Mouse (Mus musculus) duodenum, adult 2 months (tissue): ENCODE measurements around the gene Myo1a. TPM values are rescaled to one million over a fixed set of nuclear protein-coding genes. Genes with fewer than 3 reads are reported as not detected.

ENCODE experiments used
- polyA plus RNA-seq: library from polyadenylated mRNA; depleted of rRNA; stranded (reverse); fragments of >200 nt; gene quantifications from 2 replicates; pipeline ENCODE4 v1.2.3, GENCODE M21; 2012; ENCODE audit warnings: low replicate concordance; rRNA removed

Myo1a gene
- polyA plus RNA-seq, result 179 and 405 TPM in 2 replicates

DNA sequence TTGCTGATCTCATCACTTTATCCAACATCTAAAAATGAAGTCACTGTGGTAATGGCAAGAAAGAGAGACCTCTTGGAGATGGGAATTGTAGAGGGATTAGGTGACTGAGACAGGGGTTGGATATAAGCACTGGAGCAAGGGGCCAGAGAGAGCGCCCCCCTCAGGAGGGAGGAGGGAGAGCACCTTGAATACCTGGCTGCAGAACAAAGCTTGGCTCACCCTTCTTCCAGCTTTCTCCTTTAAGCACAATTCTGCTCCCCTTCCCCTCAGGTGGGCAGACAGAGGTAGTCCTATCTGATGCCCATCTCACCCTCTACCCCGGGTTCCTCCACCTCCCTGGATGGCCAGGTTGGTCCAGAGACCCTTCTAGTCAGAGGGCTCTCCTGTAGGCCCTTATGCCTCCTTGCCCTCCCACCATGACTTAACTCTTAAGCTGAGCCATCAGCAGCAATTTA, at the start of gene Myo1a:
Gene Myo1a (plus strand): TSS at position 405 of the 455 bp plus-strand sequence.

DNA sequence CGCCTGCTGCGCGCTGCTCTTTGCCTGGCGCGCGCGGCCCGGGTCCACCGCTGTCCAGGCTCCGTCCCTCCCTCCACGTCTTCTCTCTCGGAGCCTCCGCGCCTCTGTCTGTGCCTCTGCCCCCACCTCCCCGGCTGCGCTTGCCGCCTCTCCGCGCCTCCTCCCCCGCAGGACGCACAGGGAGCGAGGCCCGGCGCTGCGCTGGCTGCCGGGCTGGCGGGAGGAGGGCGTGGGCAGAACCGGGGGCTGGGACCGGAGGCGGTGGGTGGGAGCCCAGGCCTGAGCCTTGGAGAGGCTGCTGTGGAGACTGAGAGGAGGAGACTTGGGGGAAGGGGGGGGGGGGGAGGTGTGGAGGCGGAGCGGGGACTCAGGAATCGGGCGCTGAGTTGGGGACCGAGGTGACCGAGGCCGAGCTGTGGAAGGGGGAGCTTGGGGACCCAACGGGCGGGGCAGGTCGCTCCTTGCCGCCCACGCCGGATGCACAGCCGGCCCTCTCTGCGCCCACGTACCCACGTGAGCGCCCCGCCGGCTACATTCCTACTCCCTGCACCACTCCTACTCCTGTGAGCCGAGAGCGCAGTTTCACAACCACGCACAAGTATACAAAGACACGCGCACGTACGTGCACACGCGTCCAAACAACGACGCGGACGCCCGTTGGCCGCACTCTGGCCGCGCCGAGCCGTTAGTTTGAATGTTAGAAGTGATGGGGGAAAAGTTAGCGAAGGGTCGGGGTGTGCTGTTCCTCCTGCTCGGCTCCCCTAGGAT, 38.3 kb upstream of the Myo1a start, which contains the start of gene Nemp1:
Gene Nemp1 (plus strand): TSS at position 401 of the 768 bp plus-strand sequence.

DNA sequence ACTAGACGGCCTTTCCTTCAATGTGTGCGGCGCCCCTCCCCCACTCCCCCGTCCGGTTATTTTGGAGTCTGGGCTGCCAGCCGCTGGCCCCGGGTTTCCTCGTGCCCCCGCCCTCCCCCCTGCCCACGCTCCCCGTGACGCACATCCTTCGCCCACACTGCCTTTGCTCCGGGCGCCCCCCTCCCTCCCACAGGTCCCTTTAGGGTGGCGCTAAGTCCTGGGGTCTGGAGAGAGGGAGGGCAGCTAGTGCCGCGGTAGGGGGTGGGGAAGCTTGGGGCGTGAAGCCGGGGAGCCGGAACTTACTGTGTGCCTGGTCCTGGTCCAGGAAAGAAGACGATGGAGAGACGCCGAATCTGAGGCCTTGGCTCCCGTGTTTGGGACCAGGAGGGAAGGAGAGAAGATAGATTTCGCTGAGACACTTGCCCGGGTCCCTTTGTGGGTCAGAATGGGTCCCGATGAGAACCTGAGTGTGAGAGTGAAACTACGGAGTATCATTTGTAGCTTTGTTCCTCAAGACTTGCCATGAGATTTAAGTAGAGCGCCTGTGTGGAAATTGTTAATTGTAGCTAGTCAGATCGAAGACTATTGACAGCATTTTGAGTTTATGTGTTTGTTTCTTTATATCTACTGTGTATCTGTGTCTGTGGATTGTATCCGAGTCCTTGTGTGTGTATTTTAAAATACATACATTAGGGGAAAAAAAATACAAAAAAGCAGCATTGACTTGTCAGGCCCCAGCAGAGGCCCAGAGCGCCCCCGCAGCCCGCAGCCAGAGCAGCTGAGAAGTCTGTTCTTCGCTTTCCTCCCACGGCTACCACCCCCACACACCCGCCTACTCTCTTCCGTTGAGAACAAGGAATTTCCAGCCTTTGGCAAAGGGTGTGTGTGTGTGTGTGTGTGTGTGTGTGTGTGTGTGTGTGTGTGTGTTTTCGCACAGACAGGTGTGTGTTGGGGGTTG, 36.6 kb upstream of the Myo1a start, which contains the start of gene Nab2:
Gene Nab2 (minus strand): TSS at position 476 of the 958 bp plus-strand sequence.

DNA sequence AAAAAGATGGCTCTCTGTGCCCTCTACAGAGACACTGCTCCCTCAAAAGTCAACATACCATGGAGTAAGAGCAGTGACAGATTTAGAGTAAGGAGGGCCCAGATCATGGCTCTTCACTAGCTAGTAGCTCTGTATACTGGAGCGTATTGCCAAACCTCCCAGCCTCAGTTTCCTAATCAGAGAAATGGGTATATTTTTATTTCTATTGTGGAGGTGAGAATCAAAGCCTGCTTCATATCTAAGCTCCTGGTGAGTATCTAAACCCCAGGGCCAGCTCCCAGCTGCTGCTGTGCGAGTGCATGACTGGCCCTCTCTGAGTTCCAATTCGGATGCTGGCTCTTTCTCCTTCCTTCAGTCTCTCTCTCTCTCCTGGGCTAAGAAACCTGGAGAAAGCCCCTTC, 19.2 kb downstream of the Myo1a start, which contains the start of gene Tac2:
Gene Tac2 (plus strand): TSS at position 301 of the 400 bp plus-strand sequence.

DNA sequence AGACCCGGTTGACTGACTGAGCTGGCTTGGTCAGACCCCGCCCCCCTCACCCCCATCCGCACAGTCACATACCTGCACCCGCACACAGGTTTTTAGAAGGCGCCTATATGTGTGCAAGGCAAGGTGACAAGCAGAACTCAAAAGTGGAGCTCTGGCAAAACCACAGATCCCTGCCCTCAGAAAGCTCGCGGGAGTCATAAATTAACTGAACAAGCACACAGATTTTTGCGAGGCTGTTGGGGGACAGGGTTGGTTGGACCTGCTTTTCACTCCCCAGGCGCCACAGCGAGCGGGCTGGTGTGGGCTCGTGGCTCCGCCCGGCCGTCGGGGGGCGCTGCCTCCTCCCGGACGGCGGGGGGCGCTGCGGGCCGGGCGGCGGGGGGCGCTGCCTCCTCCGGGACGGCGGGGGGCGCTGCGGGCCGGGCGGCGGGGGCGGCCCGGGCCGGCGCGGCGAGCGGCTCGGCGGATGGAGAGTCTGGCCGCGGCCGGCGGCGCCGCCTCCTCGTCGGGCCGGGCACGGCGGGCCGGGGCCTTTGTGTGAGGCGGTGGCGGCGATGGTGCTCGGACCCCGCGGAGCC, 34.2 kb downstream of the Myo1a start, which contains the start of gene Zbtb39:
Gene Zbtb39 (plus strand): TSS at position 456 of the 578 bp plus-strand sequence.

DNA sequence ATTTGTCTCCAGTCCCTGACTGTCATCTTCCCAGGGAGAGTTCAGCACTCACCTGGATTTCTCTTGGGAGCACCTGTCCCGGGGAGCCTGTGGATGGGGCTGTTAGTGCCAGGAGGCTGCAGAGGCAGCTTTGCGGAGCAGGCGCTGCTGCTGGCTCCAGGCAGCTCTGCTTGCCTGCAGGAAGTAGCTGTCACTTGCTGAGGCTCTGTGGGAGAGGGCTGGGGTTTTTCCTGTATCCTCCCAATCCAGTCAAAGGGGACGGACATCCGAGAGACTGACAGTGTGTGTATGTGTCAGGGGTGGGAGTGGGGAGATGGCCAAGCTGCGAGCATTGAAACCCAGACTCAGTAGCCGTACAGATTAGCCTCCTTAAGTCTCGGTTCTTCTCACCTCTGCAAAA, 46.6 kb downstream of the Myo1a start, which contains the start of gene Gpr182:
Gene Gpr182 (minus strand): TSS at position 185 of the 400 bp plus-strand sequence.

DNA sequence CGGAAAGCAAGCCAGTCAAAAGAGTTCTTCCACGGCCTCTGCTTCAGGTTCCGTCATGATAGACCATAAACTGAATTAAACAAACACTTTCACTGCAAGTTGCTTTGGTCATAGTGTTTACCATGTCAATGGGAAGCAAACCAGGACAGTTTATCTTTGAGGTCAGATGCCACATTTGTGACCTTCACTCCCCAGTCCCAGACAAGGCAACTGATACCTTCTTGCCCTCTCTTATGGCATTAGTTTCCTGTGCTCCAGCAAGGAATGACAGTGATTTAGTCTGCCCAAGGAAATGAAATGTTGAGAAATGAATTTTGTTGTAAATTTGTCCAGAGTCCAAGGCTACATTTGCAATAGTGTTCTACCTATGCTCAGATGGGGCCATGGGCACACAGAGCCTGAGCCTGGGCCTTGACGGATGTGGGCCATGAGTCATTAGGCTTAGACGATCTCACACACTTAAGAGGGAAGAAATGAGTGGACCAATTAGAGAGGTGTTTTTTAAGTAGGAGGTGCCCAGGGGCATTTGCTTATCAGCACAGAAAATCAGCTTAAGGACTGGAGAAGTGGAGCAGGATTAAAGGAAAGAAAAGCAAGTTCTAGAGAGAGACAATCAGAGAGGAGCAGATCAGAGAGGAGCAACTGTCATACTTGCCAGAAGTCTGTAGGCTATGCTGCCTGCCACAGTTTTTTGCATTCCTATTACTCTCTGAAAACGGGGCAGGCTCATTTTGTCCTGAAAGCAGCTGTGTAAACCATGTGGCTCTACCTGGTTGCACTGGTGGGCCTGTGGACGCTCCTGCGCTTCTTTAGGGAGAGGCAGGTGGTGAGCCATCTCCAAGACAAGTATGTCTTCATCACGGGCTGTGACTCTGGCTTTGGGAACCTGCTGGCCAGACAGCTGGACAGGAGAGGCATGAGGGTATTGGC, 54.5 kb downstream of the Myo1a start, which contains the start of the genes Rdh1 and Rdh16f1:
Gene Rdh1 (plus strand): TSS at position 541 of the 930 bp plus-strand sequence.
Gene Rdh16f1 (plus strand): TSS at position 607 of the 930 bp plus-strand sequence.

Other genes with a start within 250 kb of the Myo1a start
- gene Stac3, start 203.5 kb upstream of the Myo1a start, polyA plus RNA-seq, result 0.39 TPM in 1 of 2 replicates, not detected in the other
- 7.5 and 9.9 TPM in 2 replicates for gene Ndufa4l2, start 190.2 kb upstream of the Myo1a start, polyA plus RNA-seq
- 48.3 and 61.7 TPM in 2 replicates for gene Shmt2, start 182.7 kb upstream of the Myo1a start, polyA plus RNA-seq
- 0.15 TPM in 2 replicates for gene Nxph4, start 170.6 kb upstream of the Myo1a start, polyA plus RNA-seq
- 134 and 192 TPM in 2 replicates for gene Lrp1, start 84.0 kb upstream of the Myo1a start, polyA plus RNA-seq
- gene Stat6, start 62.2 kb upstream of the Myo1a start, polyA plus RNA-seq, result 52.2 and 71.9 TPM in 2 replicates
- gene Nemp1, start 38.3 kb upstream of the Myo1a start, polyA plus RNA-seq, result 1.3 and 1.6 TPM in 2 replicates
- 25.5 and 39.5 TPM in 2 replicates for gene Nab2, start 36.6 kb upstream of the Myo1a start, polyA plus RNA-seq
- 0.32 TPM in 1 of 2 replicates, not detected in the other for gene Tac2, start 19.3 kb downstream of the Myo1a start, polyA plus RNA-seq
- gene Zbtb39, start 34.4 kb downstream of the Myo1a start, polyA plus RNA-seq, result 3.1 and 4.5 TPM in 2 replicates
- gene Gpr182, start 46.6 kb downstream of the Myo1a start, polyA plus RNA-seq, result 1.1 and 2.3 TPM in 2 replicates
- gene Rdh1, start 54.6 kb downstream of the Myo1a start, polyA plus RNA-seq, result 0.06 TPM in 1 of 2 replicates, not detected in the other
- gene Rdh16f1, start 54.6 kb downstream of the Myo1a start, polyA plus RNA-seq, result not detected in 2 replicates
- gene Rdh9, start 71.2 kb downstream of the Myo1a start, polyA plus RNA-seq, result 3.4 and 31.0 TPM in 2 replicates
- gene Rdh16, start 96.0 kb downstream of the Myo1a start, polyA plus RNA-seq, result 2.1 and 3.5 TPM in 2 replicates
- gene Rdh19, start 144.8 kb downstream of the Myo1a start, polyA plus RNA-seq, result not detected in 2 replicates
- gene Rdh16f2, start 161.3 kb downstream of the Myo1a start, polyA plus RNA-seq, result 2.6 and 5.4 TPM in 2 replicates
- 40.9 and 82.5 TPM in 2 replicates for gene Rdh7, start 183.6 kb downstream of the Myo1a start, polyA plus RNA-seq
- gene Sdr9c7, start 193.3 kb downstream of the Myo1a start, polyA plus RNA-seq, result 0.15 and 0.32 TPM in 2 replicates